Mouse (Mus musculus) erythroblast, adult 5-6 weeks (primary cell): Measurements from ENCODE around the gene Zfp518b. TPM values are rescaled to one million over a fixed set of nuclear protein-coding genes. Genes with fewer than 3 reads are reported as not detected.

Source experiments
- ATAC-seq: replicated peaks from 2 replicates; pipeline ENCODE4 v1.8.0; 2016; ENCODE audit warnings: moderate number of reproducible peaks, mild to moderate bottlenecking, moderate TSS enrichment, inconsistent platforms; ENCODE audit not compliant: poor library complexity, low FRiP score, severe bottlenecking
- total RNA-seq, 2 experiments: library from RNA; stranded (forward) in 1 of 2; stranded (reverse) in 1 of 2; fragments of 150-400 nt in 1 of 2; fragments of 200-764, 138-1000 nt in 1 of 2; gene quantifications; 2 replicates each; pipeline versions ENCODE4 v1.2.3 to v1.2.4; 2015 to 2017; ENCODE audit warnings: low replicate concordance in 2 of 2

Gene Zfp518b
- total RNA-seq (2015; ENCODE audit: low replicate concordance): 0.19 and 2.5 TPM in 2 replicates
- 0.98 and 1.0 TPM in 2 replicates for total RNA-seq (2017; ENCODE audit: low replicate concordance)

GRCm38 (mm10) chr5:38684164-38684911 lies at the start of gene Zfp518b:
TSS of gene Zfp518b (minus strand) at chr5:38684826.
- ATAC-seq: no peak

- ATAC-seq: no peak
Measured at GRCm38 (mm10) chr5:38708940-38709581, 24.4 kb upstream of the Zfp518b start.

GRCm38 (mm10) chr5:38707364-38708075 lies 22.9 kb upstream of the Zfp518b start:
- ATAC-seq: no peak

GRCm38 (mm10) chr5:38702941-38703340 lies 18.3 kb upstream of the Zfp518b start:
- ATAC-seq: no peak

GRCm38 (mm10) chr5:38702091-38702490 lies 17.5 kb upstream of the Zfp518b start:
- no peak for ATAC-seq

GRCm38 (mm10) chr5:38698466-38698865 lies 13.8 kb upstream of the Zfp518b start:
- no peak for ATAC-seq

GRCm38 (mm10) chr5:38698046-38698445 lies 13.4 kb upstream of the Zfp518b start:
- ATAC-seq: no peak

GRCm38 (mm10) chr5:38696616-38697375 lies 12.2 kb upstream of the Zfp518b start:
- ATAC-seq: no peak

GRCm38 (mm10) chr5:38692859-38693258 lies 8.2 kb upstream of the Zfp518b start:
- ATAC-seq: no peak

- ATAC-seq: no peak
Measured at GRCm38 (mm10) chr5:38689186-38689585, 4.6 kb upstream of the Zfp518b start.

- no peak for ATAC-seq
Measured at GRCm38 (mm10) chr5:38687694-38688093, 3.1 kb upstream of the Zfp518b start.

- ATAC-seq: no peak
Measured at GRCm38 (mm10) chr5:38658836-38659235, 25.8 kb downstream of the Zfp518b start.

GRCm38 (mm10) chr5:38656204-38656603 lies 28.4 kb downstream of the Zfp518b start:
- ATAC-seq: no peak

GRCm38 (mm10) chr5:38655421-38655928 lies 29.2 kb downstream of the Zfp518b start:
- no peak for ATAC-seq

GRCm38 (mm10) chr5:38654571-38654970 lies 30.1 kb downstream of the Zfp518b start:
- ATAC-seq: no peak

GRCm38 (mm10) chr5:38653101-38653500 lies 31.5 kb downstream of the Zfp518b start:
- no peak for ATAC-seq

- no peak for ATAC-seq
Measured at GRCm38 (mm10) chr5:38651455-38651854, 33.2 kb downstream of the Zfp518b start.

GRCm38 (mm10) chr5:38641526-38641925 lies 43.1 kb downstream of the Zfp518b start:
- ATAC-seq: no peak

GRCm38 (mm10) chr5:38636301-38636749 lies 48.3 kb downstream of the Zfp518b start:
- ATAC-seq: no peak

- no peak for ATAC-seq
Measured at GRCm38 (mm10) chr5:38635696-38636095, 48.9 kb downstream of the Zfp518b start.
